In genomic region chr10:13984233-13984632, GRCm38 (mm10) we compare ENCODE assay signal across 12 mouse cellular contexts. TPM values are rescaled to one million over a fixed set of nuclear protein-coding genes. Genes with fewer than 3 reads are reported as not detected.
A peak's percentile ranks its signal among the peaks of the same experiment; 100 is the strongest.
DNase-seq lines count a peak whose midpoint lies in the region; ATAC-seq and TF ChIP-seq lines count a peak whose summit lies in the region.
"Had no signal": no experiment of that assay in that cellular context is flagged by ENCODE, and none has a peak within 500 bp of the region (broad histone marks: within the 10 kb centered on the region; RNA-seq: fewer than 3 reads in every experiment).

No protein-coding gene starts in this region.

- no peak overlapping the region for H3K4me3 ChIP-seq in heart, embryonic 12.5 days
- no peak overlapping the region for H3K4me3 ChIP-seq in liver, adult 2 months (ENCODE audit: insufficient read depth, low read depth, low read length)
- no peak overlapping the region for H3K4me3 ChIP-seq in liver, embryonic 12.5 days
- H3K4me3 ChIP-seq in midbrain, postnatal 0 days (ENCODE audit: low read depth, low read length), result no peak overlapping the region
- H3K4me3 ChIP-seq: embryonic facial prominence, embryonic 12.5 days; forebrain, embryonic 10.5 days; limb, embryonic 12.5 days had no signal

- intact Hi-C loops in heart, postnatal 25 days (cut with DNase I), result loop anchor here (5.0 kb wide), 1 partner anchor 73 kb away; no protein-coding TSS in a partner anchor

- H3K4me2 ChIP-seq in heart, embryonic 12.5 days, result no peak overlapping the region
- no peak overlapping the region for H3K4me2 ChIP-seq in liver, embryonic 12.5 days
- no peak overlapping the region for H3K4me2 ChIP-seq in midbrain, postnatal 0 days (ENCODE audit: low read depth, low read length, poor library complexity, severe bottlenecking)
- H3K4me2 ChIP-seq: embryonic facial prominence, embryonic 12.5 days; limb, embryonic 12.5 days had no signal

- no peak for DNase-seq in heart, postnatal 25 days (ENCODE audit: low spot score)
- peak; percentile 92 for DNase-seq in liver, adult 2 months (ENCODE audit: extremely low read depth, low read depth, low spot score)
- DNase-seq in Muller cell, postnatal 12 days (ENCODE audit: inconsistent ontology term), result peak; percentile 24
- peak; percentile 66 for DNase-seq in lung, postnatal 25 days (ENCODE audit: low spot score)
- DNase-seq in midbrain, postnatal 0 days (ENCODE audit: low spot score), result no peak
- DNase-seq in left cerebral cortex, adult 8-10 months (ENCODE audit: low spot score in 2 of 2), result no peak
- DNase-seq: cerebellum, postnatal 36 days had no signal

- H3K79me2 ChIP-seq in liver, adult 2 months (ENCODE audit: control insufficient read depth, insufficient read depth, low read length), result peaks cover 9% of the 10 kb centered on the region; the same call in 1 of the 2 replicates

- no peaks in the 10 kb centered on the region for H3K9me3 ChIP-seq in heart, embryonic 12.5 days (replicated peaks)
- H3K9me3 ChIP-seq in liver, embryonic 12.5 days (replicated peaks), result no peaks in the 10 kb centered on the region
- H3K9me3 ChIP-seq in midbrain, postnatal 0 days (ENCODE audit: low read length), result no peaks in the 10 kb centered on the region
- H3K9me3 ChIP-seq: embryonic facial prominence, embryonic 12.5 days; forebrain, embryonic 10.5 days; limb, embryonic 12.5 days had no signal

- TF ChIP-seq CTCF in liver, adult 2 months (IDR thresholded peaks at IDR 0.05; ENCODE audit: low read depth, low read length), result no peak
- no peak for TF ChIP-seq CTCF in midbrain, postnatal 0 days (IDR thresholded peaks at IDR 0.05)

- no peaks in the 10 kb centered on the region for H3K36me3 ChIP-seq in heart, embryonic 12.5 days
- no peaks in the 10 kb centered on the region for H3K36me3 ChIP-seq in liver, adult 2 months (ENCODE audit: control insufficient read depth, insufficient read depth, low read length)
- no peaks in the 10 kb centered on the region for H3K36me3 ChIP-seq in liver, embryonic 12.5 days
- H3K36me3 ChIP-seq in midbrain, postnatal 0 days (ENCODE audit: insufficient read depth, low read length), result no peaks in the 10 kb centered on the region
- H3K36me3 ChIP-seq: embryonic facial prominence, embryonic 12.5 days; forebrain, embryonic 10.5 days; limb, embryonic 12.5 days had no signal

- no peak for TF ChIP-seq POLR2A in liver, adult 2 months (IDR thresholded peaks at IDR 0.05; ENCODE audit: extremely low read depth, insufficient read depth, low read length)

- no peak overlapping the region for H3K9ac ChIP-seq in heart, embryonic 12.5 days
- H3K9ac ChIP-seq in liver, adult 2 months (ENCODE audit: low read depth, low read length), result no peak overlapping the region
- H3K9ac ChIP-seq in liver, embryonic 12.5 days, result no peak overlapping the region
- H3K9ac ChIP-seq in midbrain, postnatal 0 days (replicated peaks; ENCODE audit: low read length, poor library complexity, severe bottlenecking), result no peak overlapping the region
- H3K9ac ChIP-seq: embryonic facial prominence, embryonic 12.5 days; limb, embryonic 12.5 days had no signal

- no peak for ATAC-seq in heart, embryonic 12.5 days (ENCODE audit: insufficient number of reproducible peaks, low FRiP score)
- no peak for ATAC-seq in liver, embryonic 12.5 days
- no peak for ATAC-seq in midbrain, postnatal 0 days (ENCODE audit: low FRiP score)

- H3K4me1 ChIP-seq in heart, embryonic 12.5 days (replicated peaks), result peaks cover 17% of the 10 kb centered on the region
- H3K4me1 ChIP-seq in liver, adult 2 months (ENCODE audit: control insufficient read depth, insufficient read depth, low read length), result peaks cover 19% of the 10 kb centered on the region
- H3K4me1 ChIP-seq in liver, embryonic 12.5 days, result peaks cover 17% of the 10 kb centered on the region
- H3K4me1 ChIP-seq in midbrain, postnatal 0 days (ENCODE audit: insufficient read depth, low read length), result no peaks in the 10 kb centered on the region

- H3K27me3 ChIP-seq in heart, embryonic 12.5 days (replicated peaks), result no peaks in the 10 kb centered on the region
- H3K27me3 ChIP-seq in liver, adult 2 months (ENCODE audit: control insufficient read depth, insufficient read depth, low read length), result no peaks in the 10 kb centered on the region
- H3K27me3 ChIP-seq in liver, embryonic 12.5 days (replicated peaks), result no peaks in the 10 kb centered on the region
- H3K27me3 ChIP-seq in midbrain, postnatal 0 days (ENCODE audit: insufficient read depth, low read length), result no peaks in the 10 kb centered on the region
- H3K27me3 ChIP-seq: embryonic facial prominence, embryonic 12.5 days; limb, embryonic 12.5 days had no signal

- peak overlapping the region; percentile 59 for H3K27ac ChIP-seq in heart, embryonic 12.5 days (ENCODE audit: poor library complexity, severe bottlenecking)
- H3K27ac ChIP-seq in liver, adult 2 months (replicated peaks; ENCODE audit: insufficient read depth, low read depth, low read length), result peak overlapping the region; percentile 99; the same call in 1 of the 2 replicates
- no peak overlapping the region for H3K27ac ChIP-seq in liver, embryonic 12.5 days
- no peak overlapping the region for H3K27ac ChIP-seq in midbrain, postnatal 0 days (ENCODE audit: low read depth, low read length)
- H3K27ac ChIP-seq: embryonic facial prominence, embryonic 12.5 days; forebrain, embryonic 10.5 days; limb, embryonic 12.5 days had no signal

RNA-seq across cellular contexts. Expression of gene Hivep2, which starts 18.4 kb away (rescaled TPM):
- polyA plus RNA-seq in heart, embryonic 12.5 days (2016; fragmentation: Nextera tagmentation; extraction: Ambion mirVana), result 5.3 and 5.8 TPM in 2 replicates
- total RNA-seq in heart, postnatal 25 days (2021), result 10 to 100 TPM; 17.8 to 28.8 TPM
- 5.4 and 6.4 TPM in 2 replicates for total RNA-seq in liver, adult 2 months (2014; rRNA removed)
- 1.5 TPM in 2 replicates for polyA plus RNA-seq in liver, adult 2 months (2012; rRNA removed)
- 0.81 and 1.0 TPM in 2 replicates for polyA plus RNA-seq in liver, embryonic 12.5 days (2016; fragmentation: Nextera tagmentation; extraction: Ambion mirVana)
- total RNA-seq in midbrain, postnatal 0 days (2014; rRNA removed), result 37.5 and 40.9 TPM in 2 replicates
- polyA plus RNA-seq in midbrain, postnatal 0 days (2015; fragmentation: Nextera tagmentation; extraction: Ambion mirVana), result 10.6 and 10.8 TPM in 2 replicates
- total RNA-seq in left cerebral cortex, adult 8-10 months (2022), result 100 to 1,000 TPM; 164 to 240 (median 191) TPM

Comparison
In these comparisons a context has a peak if more than half of its experiments do, and no peak if none do; other contexts are left out.
1. H3K27ac ChIP-seq: peak in heart, embryonic 12.5 days (single experiment) and liver, adult 2 months (single experiment); none in liver, embryonic 12.5 days (single experiment) and midbrain, postnatal 0 days (single experiment).
2. DNase-seq: peak in liver, adult 2 months (single experiment), Muller cell, postnatal 12 days (single experiment) and lung, postnatal 25 days (single experiment); none in heart, postnatal 25 days (single experiment), midbrain, postnatal 0 days (single experiment) and left cerebral cortex, adult 8-10 months (0 of 2).